Mouse (Mus musculus) cerebellum, adult 11-12 months (tissue): ENCODE data around the gene Manba.
"Not testable (repeated sequence)": the region's sequence is repeated elsewhere in the genome, so short reads cannot be mapped to it uniquely, and the experiment has no call there.

ENCODE experiments used
- DNase-seq: peaks from one replicate; pipeline ENCODE4 v3.0.0; 2022

Gene Manba

DNA sequence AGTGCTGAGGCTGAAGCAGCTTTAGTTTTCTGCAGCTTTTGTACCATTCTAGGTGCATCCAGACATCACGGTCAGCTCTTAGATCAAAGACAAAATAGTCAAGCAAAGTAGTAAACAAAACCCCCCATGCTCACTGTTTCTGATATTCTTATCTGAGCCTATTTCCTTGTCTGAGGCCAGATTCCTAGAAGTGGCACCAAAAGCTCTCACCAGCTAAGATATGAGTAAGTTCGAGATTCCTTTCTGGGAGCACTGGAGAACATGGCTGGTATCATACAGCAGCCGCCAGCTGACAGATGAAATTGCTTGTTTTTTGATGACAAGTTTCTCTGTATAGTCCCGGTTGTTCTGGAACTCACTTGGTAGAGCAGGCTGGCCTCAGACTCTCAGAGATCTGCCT is 2.4 kb downstream of the Manba start:
- no peak for DNase-seq

DNA sequence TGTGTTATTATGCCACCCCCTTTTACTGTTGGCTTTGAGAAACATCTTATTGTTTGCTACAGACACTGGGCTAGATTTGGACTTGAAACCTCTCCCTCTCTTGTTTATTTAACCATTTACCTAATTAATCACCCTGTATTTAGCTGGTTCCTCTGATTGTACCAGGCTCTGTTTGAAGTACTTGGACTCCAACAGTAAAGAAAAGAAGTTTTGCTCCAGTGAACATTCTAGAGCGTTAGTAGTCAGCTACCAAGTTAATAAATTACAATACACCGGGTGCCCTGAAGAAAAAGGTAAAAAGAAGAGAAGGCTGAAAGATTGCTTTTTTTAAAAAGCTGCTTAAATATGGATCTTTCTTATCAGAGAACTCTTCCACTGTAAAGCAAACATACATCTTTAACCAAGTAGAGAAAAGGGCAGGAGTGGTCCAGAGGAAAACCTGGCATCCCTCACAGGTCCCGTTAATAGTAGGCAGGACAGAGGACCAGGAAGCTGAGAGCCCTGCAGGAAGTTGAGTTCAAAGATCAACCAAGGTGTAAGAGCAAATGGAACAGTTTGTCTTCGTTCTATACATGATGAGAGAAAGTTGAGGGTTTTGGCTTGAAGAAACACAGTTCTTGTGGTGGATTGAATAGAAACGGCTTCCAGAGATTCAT is 4.6 kb downstream of the Manba start:
- DNase-seq = no peak

DNA sequence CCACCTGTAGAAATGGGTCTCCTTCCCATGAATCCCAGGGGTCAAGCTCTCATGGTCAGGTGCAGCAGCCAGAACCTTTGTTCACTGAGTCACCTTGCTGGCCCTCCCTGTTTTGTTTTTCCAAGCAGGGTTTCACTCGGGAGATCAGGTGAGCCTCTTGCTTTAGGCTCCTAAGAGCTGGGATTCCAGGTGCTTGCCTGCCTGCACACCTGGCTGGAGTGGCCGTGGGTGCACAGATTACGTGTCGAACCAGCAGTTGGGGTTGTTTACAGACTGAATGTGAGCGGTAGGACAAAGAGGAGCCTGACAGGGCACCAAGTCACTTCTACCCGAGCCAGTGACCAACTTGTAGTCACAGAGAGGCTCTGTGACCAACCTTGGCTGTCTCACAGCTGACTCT is 5.7 kb downstream of the Manba start:
- no peak for DNase-seq

DNA sequence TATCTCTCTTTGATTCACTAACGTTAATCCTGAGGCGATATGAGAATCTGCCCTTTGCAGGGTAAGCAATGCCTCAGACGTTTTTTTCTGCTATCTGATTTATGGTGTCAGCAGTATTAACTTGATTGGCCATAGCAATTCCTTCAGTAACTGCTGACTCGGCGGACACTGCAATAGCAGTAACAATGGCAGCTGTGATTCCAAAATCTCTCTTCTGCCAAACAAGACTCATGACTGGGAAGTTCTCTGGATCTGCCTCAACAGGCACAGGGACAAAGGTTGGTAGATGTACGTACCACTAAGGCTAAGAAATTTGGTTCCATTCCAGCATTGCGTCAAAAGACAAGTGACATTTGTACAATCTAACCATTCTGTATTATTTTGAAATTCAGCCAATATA is 7.9 kb downstream of the Manba start:
- DNase-seq = not testable (repeated sequence)

DNA sequence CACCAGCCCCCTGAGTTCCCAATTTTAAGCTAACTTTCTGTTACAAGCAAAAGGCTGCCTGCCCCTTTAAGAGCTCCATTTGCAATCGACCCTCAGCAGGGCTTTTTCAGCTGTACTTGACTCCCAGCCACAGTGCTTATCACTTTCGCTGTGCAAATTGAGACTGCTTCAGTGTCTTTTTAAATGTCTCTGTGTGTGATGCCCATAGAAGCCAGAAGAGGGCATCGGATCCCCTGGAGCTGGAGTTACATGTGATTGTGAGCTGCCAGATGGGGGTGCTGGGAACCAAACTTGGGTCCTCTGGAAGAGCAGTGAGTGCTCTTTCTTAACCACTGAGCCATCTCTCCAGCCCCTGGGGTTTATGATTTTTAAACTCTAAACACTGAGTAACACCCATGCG is 12.5 kb downstream of the Manba start:
- DNase-seq = not testable (repeated sequence)

DNA sequence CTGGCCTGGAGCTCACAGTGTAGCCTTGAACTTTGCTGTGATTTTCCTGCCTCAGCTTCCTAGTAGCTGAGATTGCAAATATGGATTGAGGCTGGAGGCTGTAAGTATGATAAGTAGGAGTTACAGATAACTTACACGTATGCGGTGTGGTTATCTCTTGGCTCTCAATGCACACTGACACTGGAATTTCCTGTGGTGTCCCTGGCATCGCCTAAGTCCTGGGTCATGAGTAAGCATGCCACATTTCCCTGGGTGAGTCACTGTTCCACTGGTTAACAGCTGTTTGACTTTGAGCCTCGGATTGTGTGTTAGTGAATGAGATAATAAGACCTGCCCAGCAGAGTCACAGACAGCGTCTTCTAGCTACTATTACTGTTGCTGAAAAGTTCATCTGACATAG is 13.5 kb downstream of the Manba start:
- no peak for DNase-seq

DNA sequence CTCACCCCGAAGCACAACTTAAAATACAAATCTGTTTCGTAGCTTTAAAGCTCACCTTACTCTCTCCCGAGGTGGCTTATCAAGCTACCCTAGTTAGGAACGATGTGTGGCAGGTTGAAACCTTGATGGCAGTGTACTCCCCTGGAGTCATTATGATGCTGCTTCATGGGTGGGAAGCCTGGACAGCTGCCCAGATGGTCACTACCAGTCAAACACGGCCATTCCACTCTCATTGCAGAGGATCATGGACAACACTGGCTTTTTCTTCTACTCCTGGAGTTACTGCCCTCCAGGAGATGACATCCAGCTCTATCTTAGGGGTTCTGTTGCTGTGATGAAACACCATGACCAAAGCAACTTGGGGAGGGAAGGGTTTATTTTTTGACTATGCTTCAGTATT is 17.7 kb downstream of the Manba start:
- no peak for DNase-seq

DNA sequence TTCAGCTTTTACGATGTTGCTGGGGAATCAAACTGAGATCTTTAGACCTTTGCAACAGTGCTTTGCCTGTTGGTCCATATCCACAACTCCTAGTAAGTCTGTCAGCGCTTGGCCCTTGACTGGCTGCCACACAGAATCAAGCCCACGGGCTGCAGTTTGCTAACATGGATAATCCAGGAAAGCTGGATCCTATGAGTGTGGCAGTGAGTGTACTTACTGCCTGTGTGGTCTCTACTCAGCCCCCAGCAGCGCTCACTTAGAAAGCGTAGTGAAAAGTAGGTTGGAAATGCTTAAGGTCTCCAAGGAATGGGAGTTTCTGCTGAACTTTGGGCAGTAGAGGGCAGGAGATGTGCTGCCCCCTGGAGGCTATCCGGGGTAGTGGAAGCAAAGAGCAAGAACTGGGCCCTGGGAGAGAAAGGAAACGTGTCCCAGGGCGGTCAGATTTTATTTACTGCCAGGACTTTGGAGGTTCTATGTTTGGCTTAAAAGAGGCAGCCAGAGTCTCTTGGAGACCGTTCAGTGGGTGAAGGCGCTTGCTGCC is 20.0 kb downstream of the Manba start:
- DNase-seq = peak; percentile 36

DNA sequence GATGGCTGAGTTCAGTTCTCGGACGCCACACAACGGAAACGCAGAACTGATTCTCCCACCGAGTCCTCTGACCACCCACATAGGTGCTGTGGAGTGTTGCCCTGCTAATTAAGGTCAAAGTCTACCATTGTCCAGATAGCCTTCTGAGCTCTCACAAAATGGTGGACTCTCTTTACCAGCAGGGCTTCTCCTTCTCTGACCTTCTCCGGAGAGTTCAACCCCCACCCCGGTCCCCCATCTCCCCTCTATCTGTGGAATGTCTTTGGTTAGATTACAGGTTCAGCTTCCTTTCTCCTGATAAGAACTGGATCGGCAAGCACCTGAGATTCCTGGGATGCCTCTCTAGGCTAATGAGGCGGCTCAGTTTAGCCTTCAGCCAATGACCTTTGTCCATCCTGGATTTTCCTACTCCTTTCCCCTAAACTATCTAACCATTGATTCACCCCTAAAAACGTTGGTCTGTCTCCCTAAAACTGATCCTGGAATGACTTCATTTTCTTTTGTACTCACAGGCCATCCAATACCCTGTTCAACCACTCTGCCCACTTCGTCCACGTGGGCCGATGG is 20.6 kb downstream of the Manba start:
- no peak for DNase-seq

DNA sequence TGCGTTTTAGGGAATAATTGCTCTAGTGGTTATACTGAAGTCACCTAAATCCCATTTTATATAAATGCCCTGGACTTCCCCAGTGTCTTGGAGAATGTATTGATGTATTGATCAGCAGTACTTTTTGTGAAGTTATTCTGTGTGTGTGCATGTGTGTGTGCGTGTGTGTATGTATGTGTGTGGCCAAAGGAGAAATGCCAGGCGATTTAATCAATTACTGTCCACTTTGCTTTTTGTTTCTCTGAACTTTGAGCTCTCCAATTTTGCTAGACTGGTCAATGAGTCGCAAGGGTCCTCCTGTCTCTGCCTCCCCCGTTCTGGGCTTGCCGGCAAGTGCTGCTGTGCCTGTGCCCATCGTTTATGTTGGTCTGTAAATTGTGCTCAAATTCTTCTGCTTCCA is 22.1 kb downstream of the Manba start:
- no peak for DNase-seq

DNA sequence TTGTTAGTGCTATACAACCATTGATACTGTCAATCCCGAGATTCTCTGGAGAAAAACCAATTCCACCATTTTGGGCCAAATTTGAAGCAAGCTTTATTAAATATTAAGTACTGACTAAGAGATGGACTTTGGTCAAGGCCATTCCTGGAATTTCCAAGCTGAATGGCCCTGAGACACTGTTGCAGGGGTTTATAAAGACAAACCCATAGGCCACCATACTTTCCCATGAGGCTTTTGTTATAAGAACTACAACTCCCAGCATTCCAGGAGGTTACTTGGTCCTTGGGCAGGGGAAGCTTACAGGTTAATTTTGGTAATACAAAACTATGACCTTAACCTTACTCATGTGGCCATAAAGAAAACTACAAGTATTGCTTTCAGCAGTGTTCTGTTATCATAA is 22.8 kb downstream of the Manba start:
- DNase-seq = no peak

DNA sequence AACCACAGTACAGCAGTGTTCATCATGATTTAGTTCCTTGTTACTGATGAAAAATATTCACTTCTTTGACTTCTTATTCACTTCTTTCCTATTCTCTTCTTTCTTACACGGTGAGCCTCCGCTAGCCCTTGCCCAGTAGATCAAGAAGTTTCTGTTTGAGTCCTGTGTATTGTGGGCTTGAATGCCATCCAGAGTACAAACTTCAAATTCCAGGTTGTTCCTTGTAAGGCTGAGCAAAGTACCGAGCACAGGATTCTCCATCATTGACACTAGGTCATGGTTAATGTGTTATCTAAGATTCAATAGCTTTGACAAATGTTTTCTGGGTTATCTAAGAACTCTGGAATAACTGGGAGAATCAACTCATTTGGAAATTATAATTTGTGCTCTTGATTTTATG is 25.0 kb downstream of the Manba start:
- DNase-seq = no peak

DNA sequence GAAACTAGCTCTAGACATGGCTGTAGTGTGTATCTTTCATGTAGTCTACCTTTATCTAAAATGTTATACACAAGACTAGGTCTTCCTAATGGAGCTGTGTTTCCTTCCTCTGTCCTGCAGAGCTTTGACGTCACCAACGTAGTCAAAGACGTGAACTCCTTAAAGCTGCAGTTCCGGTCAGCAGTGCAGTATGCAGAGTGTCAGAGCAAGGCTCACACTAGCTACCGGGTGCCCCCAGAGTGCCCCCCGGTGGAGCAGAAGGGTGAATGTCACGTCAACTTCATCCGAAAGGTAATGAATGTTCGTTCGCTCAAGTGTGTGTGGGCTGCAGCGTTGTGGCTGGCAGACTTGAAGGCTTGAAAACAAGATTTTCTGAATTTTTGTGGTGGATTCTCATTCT is 26.3 kb downstream of the Manba start:
- no peak for DNase-seq

DNA sequence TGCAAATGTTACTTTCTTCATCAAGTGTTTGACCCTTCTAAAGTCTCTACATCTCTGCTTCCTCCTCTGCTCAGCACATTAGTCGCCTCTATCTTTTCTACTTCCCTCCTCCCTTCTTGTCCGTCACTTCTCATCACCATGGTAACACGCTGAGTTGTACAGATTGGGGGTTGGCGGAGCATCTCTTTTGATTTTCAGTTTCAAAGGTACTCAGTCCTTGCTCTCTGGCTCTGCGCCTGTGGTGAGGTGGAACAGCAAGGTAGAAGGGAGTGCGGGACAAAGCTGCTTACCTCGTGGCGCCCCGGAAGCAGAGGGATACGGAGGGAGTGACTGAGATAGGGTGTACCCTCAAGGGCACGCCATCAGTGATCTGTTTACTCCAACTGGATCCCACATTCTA is 27.9 kb downstream of the Manba start:
- peak; percentile 30 for DNase-seq

DNA sequence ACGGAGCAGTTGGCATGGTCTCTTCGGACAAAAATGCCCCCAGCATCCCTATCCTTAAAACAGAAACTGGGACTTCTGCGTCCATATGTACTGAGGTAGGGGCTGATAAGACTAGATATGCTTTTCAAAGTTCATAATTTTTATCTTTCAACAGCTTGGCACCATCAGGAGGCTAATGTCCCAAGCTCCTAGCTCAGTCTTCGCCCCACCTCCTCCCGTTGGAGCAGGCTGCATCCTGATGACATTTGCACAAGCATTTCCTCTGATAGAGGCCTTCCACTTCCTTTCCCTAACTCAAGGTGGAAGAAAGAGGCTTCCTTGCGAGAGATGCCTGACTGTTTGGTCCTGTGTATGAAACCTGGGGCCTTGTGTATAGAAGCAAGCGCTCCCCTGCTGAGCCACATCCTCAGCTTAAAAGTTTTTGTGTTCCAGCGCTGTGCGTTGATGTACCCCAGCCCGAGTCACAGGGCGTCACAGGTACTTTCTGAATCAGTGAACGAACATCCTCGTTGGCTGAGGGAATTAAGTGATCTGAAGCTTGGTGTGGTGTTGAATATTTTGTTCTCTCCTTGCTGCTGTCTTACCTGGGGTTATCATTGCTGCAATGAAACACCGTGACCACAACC is 28.5 kb downstream of the Manba start:
- DNase-seq = no peak

DNA sequence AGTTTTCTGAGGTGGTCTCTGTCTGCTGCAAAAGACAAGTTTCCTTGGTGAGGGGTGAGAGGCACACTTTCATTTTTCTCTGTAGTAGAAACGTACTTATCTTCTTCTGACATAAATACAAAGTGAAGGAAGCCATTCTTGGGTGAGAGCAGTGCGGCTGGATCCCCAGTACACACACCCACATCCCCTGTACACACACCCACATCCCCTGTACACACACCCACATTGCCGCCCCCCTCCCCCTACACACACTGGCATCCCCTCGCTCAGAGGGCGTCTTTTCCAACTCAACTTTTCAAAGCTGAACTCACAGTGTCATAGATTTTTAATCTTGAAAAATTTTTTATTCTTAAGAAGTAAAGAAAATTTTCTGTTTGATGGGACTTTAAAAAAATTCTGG is 29.8 kb downstream of the Manba start:
- no peak for DNase-seq

DNA sequence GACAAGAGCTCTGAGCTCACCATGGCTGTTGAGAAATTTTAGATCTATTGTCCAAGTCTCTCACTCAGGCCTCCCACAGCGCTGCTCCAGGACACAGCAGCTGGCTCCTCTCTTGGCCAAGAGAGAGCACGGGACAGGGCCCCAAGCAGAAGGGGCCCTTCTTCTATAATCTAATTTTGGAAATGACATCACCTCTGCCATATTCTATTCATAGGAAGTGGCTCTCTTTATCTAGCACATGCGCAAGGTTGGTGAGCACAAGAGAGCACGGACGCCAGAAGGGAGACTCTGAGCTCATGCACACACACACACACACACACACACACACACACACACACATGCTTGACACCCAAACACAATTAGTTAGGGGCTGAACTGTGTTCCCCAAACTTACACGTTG is 31.5 kb downstream of the Manba start:
- peak; percentile 79 for DNase-seq

DNA sequence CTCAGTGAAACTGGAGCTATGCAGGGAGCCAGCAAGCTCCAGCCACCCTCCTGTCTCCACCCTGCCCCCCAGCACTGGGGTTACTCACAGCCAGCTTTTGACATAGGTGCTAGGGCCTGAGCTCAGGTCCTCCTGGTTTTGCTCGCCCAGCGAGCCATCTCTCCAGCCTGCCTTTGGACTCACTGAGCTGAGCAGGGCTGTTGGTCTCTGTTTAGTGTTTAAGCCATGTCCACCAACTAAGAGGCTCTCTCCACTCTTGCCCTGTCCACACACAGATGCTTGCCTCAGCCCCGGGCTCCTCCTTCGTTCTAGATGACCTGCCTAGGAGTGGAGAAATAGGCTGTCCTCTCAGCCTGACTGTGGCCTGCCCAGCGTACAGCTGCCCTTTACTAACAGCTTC is 33.5 kb downstream of the Manba start:
- no peak for DNase-seq

DNA sequence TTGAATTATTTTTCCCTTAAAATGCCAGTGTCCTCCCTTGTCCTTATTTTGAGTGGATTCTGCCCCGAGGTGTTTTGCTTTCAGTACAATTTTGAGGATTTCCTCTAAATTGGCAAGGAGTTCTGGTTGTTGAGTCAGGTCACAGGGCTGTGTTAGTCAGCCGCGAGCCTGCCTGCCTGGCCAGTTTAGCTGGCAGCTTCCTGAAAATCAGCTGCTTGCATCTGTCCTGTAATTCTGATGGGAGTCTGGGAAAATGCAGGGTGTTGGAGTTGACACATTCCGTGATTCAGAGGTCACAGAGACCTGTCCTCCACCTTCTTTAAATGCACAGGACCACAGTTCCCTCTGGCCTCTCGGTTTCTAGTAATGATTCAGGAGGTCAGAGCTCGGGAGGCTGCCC is 34.2 kb downstream of the Manba start:
- DNase-seq = no peak

DNA sequence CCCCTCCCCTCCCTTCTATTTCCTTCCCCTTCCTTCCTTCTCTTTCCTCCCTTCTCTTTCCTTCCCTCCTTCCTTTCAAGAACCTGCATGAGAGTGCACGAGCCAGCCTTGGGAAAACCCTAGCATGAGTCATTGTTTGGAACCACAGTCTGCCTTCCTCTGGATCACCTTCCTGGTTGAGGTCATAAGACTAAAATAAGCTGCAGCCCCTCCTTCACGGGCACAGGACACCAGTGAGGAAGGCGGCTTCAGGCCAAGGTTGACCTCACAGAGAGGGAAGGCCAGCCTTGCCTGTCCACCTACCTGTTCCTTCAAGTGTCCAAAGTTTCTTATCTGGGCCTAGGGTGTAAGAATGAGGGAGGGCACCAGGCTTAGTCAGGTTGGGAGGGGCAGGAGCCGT is 36.6 kb downstream of the Manba start:
- DNase-seq = peak; percentile 60

DNA sequence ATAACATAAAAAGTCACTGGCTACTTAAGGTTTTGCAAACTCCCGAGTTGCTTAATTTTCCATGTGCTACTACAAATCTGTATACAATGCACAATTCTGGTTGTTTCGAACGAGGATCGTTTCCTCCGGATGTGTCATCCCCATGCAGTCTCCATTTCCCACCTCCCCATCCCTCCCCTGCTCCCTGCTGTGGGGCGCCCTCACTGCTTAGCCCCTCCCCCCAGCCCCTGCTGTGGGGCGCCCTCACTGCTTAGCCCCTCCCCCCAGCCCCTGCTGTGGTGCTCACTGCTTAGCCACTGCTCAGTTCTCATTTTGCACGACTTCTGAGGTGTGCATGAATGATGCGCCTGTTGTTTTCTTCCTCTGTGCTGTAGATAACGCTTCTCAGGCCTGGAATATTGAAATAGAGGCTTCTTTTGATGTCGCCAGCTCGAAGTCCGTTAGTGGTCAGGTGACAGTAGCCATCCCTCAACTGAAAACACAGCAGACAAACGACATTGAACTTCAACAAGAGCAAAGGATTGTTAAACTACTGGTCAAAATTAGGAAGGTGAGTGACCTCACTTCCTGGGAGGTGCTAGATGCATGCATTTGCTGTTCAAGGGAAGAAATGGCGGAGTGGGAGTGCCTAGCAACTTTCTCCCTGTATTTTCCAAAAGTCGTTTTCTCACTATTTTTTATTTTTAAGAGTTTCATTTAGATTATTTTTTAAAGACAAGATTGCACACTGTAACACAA is 37.4 kb downstream of the Manba start:
- DNase-seq = no peak

DNA sequence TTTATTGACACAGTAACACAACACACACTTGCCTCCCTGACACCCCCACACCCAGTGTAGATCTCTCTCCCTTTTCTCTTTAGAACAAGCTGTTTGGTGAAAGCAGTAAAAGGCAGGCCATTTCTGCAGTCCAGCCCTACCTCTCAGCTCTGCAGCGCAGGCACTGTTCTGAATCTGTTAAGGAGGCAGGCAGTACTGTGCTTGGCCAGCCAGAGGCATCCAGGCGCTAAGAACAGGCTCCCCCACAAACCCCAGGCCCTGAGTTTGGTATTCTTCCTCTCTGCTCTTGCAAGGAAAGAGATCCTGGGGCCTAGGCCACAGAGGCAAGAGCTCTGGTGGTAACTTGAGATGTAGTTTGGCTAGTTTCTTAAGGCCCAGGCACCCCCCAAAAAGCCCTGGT is 39.5 kb downstream of the Manba start:
- DNase-seq = not testable (repeated sequence)

DNA sequence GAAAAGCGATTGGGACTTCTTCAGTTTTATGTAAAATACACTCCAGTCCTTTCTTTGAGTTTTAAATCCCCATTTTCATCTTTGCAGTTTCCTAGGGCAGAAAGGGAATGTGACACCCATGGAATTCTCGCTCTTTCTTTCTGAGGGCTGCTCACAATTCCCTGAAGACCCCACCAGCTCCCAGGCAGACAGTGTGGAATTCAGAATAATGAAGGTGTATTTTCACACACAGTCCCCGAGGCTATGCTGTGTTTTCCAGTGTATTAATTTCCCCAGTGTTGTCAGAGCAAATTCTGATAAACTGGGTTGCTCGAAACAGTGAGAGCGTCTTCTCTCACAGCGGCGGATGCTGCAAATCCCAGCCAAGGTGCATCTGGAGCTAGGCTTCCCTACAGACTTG is 44.3 kb downstream of the Manba start:
- no peak for DNase-seq

DNA sequence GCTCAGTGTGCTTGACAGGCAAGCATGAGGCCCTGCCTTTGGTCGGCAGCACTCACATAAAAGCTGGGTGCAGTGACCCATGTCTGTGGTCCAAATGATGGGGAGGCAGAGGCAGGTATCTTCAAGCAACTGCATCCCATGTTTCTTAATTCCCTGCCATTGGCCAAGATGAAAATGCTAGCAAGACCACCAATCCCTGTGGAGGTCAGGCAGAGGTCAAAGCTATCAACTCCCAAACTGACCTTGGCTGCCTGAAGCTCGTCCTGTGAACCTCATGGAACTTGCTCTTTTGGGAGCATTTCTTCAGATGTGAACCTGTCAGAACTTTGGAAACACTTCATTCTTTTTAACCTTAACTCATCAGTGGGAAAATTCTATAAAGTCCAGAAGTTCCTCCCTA is 46.4 kb downstream of the Manba start:
- no peak for DNase-seq
